Mouse (Mus musculus) frontal cortex, postnatal 36 days (tissue): ENCODE results near the gene BC025446.
"Not testable (repeated sequence)": the region's sequence is repeated elsewhere in the genome, so short reads cannot be mapped to it uniquely, and the experiment has no call there.

Experiments used
- DNase-seq, 2 experiments: peaks; one replicate each; pipeline ENCODE4 v3.0.0; 2022; ENCODE audit warnings: low spot score in 2 of 2

BC025446 gene

GRCm38 (mm10) chr15:75215778-75216691 is at the start of gene BC025446:
Gene BC025446, plus strand, starts transcription at chr15:75216376.
- no peak for DNase-seq

- DNase-seq, result peak; percentile 11 to 29
Observed at GRCm38 (mm10) chr15:75175506-75175905, 40.7 kb upstream of the BC025446 start.

GRCm38 (mm10) chr15:75186291-75186690 is 29.9 kb upstream of the BC025446 start:
- DNase-seq, result no peak

- DNase-seq, result no peak
Observed at GRCm38 (mm10) chr15:75189116-75189515, 27.1 kb upstream of the BC025446 start.

- DNase-seq, result not testable (repeated sequence)
Observed at GRCm38 (mm10) chr15:75190560-75190959, 25.6 kb upstream of the BC025446 start.

- no peak for DNase-seq
Observed at GRCm38 (mm10) chr15:75216831-75217230, 655 bp downstream of the BC025446 start.

GRCm38 (mm10) chr15:75221942-75222341 is 5.8 kb downstream of the BC025446 start:
- DNase-seq, result no peak

GRCm38 (mm10) chr15:75237736-75238288 is 21.6 kb downstream of the BC025446 start:
- no peak for DNase-seq

GRCm38 (mm10) chr15:75240558-75240957 is 24.4 kb downstream of the BC025446 start:
- no peak for DNase-seq

- DNase-seq, result no peak
Observed at GRCm38 (mm10) chr15:75242756-75243640, 26.8 kb downstream of the BC025446 start.

- DNase-seq, result no peak
Observed at GRCm38 (mm10) chr15:75254671-75255070, 38.5 kb downstream of the BC025446 start.

- DNase-seq, result no peak
Observed at GRCm38 (mm10) chr15:75265863-75266262, 49.7 kb downstream of the BC025446 start.

- no peak for DNase-seq
Observed at GRCm38 (mm10) chr15:75266626-75267025, 50.5 kb downstream of the BC025446 start.

GRCm38 (mm10) chr15:75268121-75268520 is 51.9 kb downstream of the BC025446 start, which contains the start of gene Ly6f:
Gene Ly6f, plus strand, starts transcription at chr15:75268421.
- DNase-seq, result no peak

GRCm38 (mm10) chr15:75268916-75269829 is 53.0 kb downstream of the BC025446 start:
- no peak for DNase-seq

GRCm38 (mm10) chr15:75270169-75270568 is 54.0 kb downstream of the BC025446 start:
- DNase-seq, result no peak

- no peak for DNase-seq
Observed at GRCm38 (mm10) chr15:75270691-75271362, 54.7 kb downstream of the BC025446 start.

- no peak for DNase-seq
Observed at GRCm38 (mm10) chr15:75271426-75271825, 55.2 kb downstream of the BC025446 start.

GRCm38 (mm10) chr15:75271891-75272290 is 55.7 kb downstream of the BC025446 start:
- no peak for DNase-seq
